ENCODE assay signal across 32 mouse cellular contexts in the genomic region with DNA sequence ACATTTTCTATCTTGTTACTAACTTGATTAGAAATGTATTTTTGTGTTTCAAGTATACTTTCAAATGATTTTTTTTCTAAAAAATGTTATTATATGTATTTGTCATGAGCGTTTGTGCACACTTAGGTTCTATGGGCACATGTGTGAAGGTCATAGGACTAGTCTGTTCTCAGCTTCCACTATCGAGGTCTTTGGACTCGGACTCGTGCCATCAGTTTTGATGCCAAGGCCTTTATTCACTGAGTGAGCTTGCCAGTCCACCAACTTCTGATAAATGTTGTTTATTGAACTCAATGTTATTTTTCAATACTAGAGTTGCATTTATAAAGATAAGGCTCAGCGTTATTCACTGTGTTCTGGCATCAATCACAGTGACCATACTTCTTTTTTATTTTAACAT. TPM values are rescaled to one million over a fixed set of nuclear protein-coding genes. Genes with fewer than 3 reads are reported as not detected.
DNase-seq lines count a peak whose midpoint lies in the region; ATAC-seq and TF ChIP-seq lines count a peak whose summit lies in the region.
"Had no signal": no experiment of that assay in that cellular context is flagged by ENCODE, and none has a peak within 500 bp of the region (broad histone marks: within the 10 kb centered on the region; RNA-seq: fewer than 3 reads in every experiment).

No protein-coding gene starts in this region.

- no peaks in the 10 kb centered on the region for H3K9me3 ChIP-seq in liver, postnatal 0 days (ENCODE audit: low read length)
- H3K9me3 ChIP-seq: embryonic facial prominence, embryonic 13.5 days; embryonic facial prominence, embryonic 15.5 days; forebrain, embryonic 10.5 days; forebrain, embryonic 12.5 days; G1E had no signal

- peak; percentile 36 to 63 for DNase-seq in adrenal gland, adult (ENCODE audit: inconsistent age in 2 of 2, low spot score in 1 of 2)
- DNase-seq in adrenal gland, postnatal 25 days, result no peak
- peak; percentile 20 for DNase-seq in adrenal gland, adult 8-10 months
- DNase-seq in adrenal gland, postnatal 4 days (ENCODE audit: low spot score in 2 of 2), result no peak
- peak; percentile 10 for DNase-seq in liver, adult 2 months (ENCODE audit: extremely low read depth, low read depth, low spot score)
- no peak for DNase-seq in liver, postnatal 0 days
- peak; percentile 5 for DNase-seq in testis, postnatal 14 days (ENCODE audit: low spot score)
- no peak for DNase-seq in testis, postnatal 10 days (ENCODE audit: low spot score)
- DNase-seq: B cell, adult 2 months; cerebellum, adult 11 months; cerebellum, adult 18-20 months; cerebellum, adult 8-10 months; cerebellum, adult 9-11 months; cerebellum, postnatal 14 days; cerebellum, postnatal 36 days; embryo, embryonic 11 days had no signal

- no peak for ATAC-seq in liver, postnatal 0 days
- ATAC-seq: activated CD4-positive, CD25-positive, alpha-beta regulatory T cell, adult 4 months; CD4-positive, CD25-positive, alpha-beta regulatory T cell, adult 4 months; forebrain, embryonic 14.5 days; forebrain, embryonic 16.5 days; Patski had no signal

- H3K4me1 ChIP-seq in liver, adult 2 months (ENCODE audit: control insufficient read depth, insufficient read depth, low read length), result no peaks in the 10 kb centered on the region
- no peaks in the 10 kb centered on the region for H3K4me1 ChIP-seq in liver, postnatal 0 days (ENCODE audit: insufficient read depth)
- H3K4me1 ChIP-seq: embryonic facial prominence, embryonic 13.5 days; embryonic facial prominence, embryonic 15.5 days; forebrain, embryonic 10.5 days; forebrain, embryonic 12.5 days had no signal

- WGBS in liver, adult 2 months, result 77% methylated on average over 5 of the region's 5 CpGs
- whole genome bisulfite sequencing in liver, postnatal 0 days (ENCODE audit: insufficient replicate concordance), result 74% methylated on average over 5 of the region's 5 CpGs

- no peak for TF ChIP-seq EP300 in liver, postnatal 0 days (IDR thresholded peaks at IDR 0.05; ENCODE audit: low read depth)

- no peak overlapping the region for H3K4me2 ChIP-seq in liver, postnatal 0 days (ENCODE audit: low read depth, low read length)
- H3K4me2 ChIP-seq: embryonic facial prominence, embryonic 13.5 days; embryonic facial prominence, embryonic 15.5 days; forebrain, embryonic 12.5 days had no signal

- no peak overlapping the region for H3K4me3 ChIP-seq in liver, adult 2 months (ENCODE audit: insufficient read depth, low read depth, low read length)
- no peak overlapping the region for H3K4me3 ChIP-seq in liver, postnatal 0 days (ENCODE audit: low read depth, low read length)
- H3K4me3 ChIP-seq: embryonic facial prominence, embryonic 13.5 days; embryonic facial prominence, embryonic 15.5 days; erythroblast, embryonic 14.5 days; forebrain, embryonic 10.5 days; forebrain, embryonic 12.5 days had no signal

- H3K79me2 ChIP-seq in liver, adult 2 months (ENCODE audit: control insufficient read depth, insufficient read depth, low read length), result no peaks in the 10 kb centered on the region

- no peaks in the 10 kb centered on the region for H3K27me3 ChIP-seq in liver, adult 2 months (ENCODE audit: control insufficient read depth, insufficient read depth, low read length)
- no peaks in the 10 kb centered on the region for H3K27me3 ChIP-seq in liver, postnatal 0 days (ENCODE audit: insufficient read depth, low read length)
- H3K27me3 ChIP-seq: CH12.LX; embryonic facial prominence, embryonic 13.5 days; embryonic facial prominence, embryonic 15.5 days; forebrain, embryonic 12.5 days had no signal

- TF ChIP-seq CTCF in liver, adult 2 months (IDR thresholded peaks at IDR 0.05; ENCODE audit: low read depth, low read length), result no peak
- no peak for TF ChIP-seq CTCF in liver, postnatal 0 days (IDR thresholded peaks at IDR 0.05; ENCODE audit: low read depth)

- H3K36me3 ChIP-seq in liver, adult 2 months (ENCODE audit: control insufficient read depth, insufficient read depth, low read length), result no peaks in the 10 kb centered on the region
- no peaks in the 10 kb centered on the region for H3K36me3 ChIP-seq in liver, postnatal 0 days (replicated peaks; ENCODE audit: insufficient read depth, low read length)
- H3K36me3 ChIP-seq: embryonic facial prominence, embryonic 13.5 days; embryonic facial prominence, embryonic 15.5 days; forebrain, embryonic 10.5 days; forebrain, embryonic 12.5 days; G1E had no signal

- no peak overlapping the region for H3K9ac ChIP-seq in liver, adult 2 months (ENCODE audit: low read depth, low read length)
- H3K9ac ChIP-seq in liver, postnatal 0 days (replicated peaks), result no peak overlapping the region
- H3K9ac ChIP-seq: embryonic facial prominence, embryonic 13.5 days; embryonic facial prominence, embryonic 15.5 days; forebrain, embryonic 12.5 days had no signal

- H3K27ac ChIP-seq in liver, adult 2 months (replicated peaks; ENCODE audit: insufficient read depth, low read depth, low read length), result no peak overlapping the region
- H3K27ac ChIP-seq in liver, postnatal 0 days (ENCODE audit: low read depth), result no peak overlapping the region
- H3K27ac ChIP-seq: embryonic facial prominence, embryonic 13.5 days; embryonic facial prominence, embryonic 15.5 days; forebrain, embryonic 10.5 days; forebrain, embryonic 12.5 days had no signal

- TF ChIP-seq POLR2A in liver, adult 2 months (IDR thresholded peaks at IDR 0.05; ENCODE audit: extremely low read depth, insufficient read depth, low read length), result no peak

RNA-seq across cellular contexts. Expression of a gene that starts 17.5 kb away (rescaled TPM):
- 73.1 and 77.1 TPM in 2 replicates for total RNA-seq in adrenal gland, postnatal 25 days (2021)
- 10 to 100 TPM; 64.1 to 79.8 (median 69.0) TPM for total RNA-seq in adrenal gland, adult 8-10 months (2022)
- total RNA-seq in adrenal gland, postnatal 4 days (2021), result 10 to 100 TPM; 64.4 to 70.0 TPM
- 5.9 and 9.8 TPM in 2 replicates for total RNA-seq in liver, adult 2 months (2014; rRNA removed)
- 11.2 and 12.1 TPM in 2 replicates for polyA plus RNA-seq in liver, adult 2 months (2012; rRNA removed)
- polyA plus RNA-seq in liver, postnatal 0 days (2015; fragmentation: Nextera tagmentation; extraction: Ambion mirVana), result 2.8 and 3.1 TPM in 2 replicates
- total RNA-seq: CH12.LX had no signal

RNA-seq across cellular contexts. Expression of a gene that starts 42.9 kb away (rescaled TPM):
- not detected in 2 replicates for total RNA-seq in adrenal gland, postnatal 25 days (2021)
- not detected for total RNA-seq in adrenal gland, adult 8-10 months (2022)
- not detected for total RNA-seq in adrenal gland, postnatal 4 days (2021)
- total RNA-seq in liver, adult 2 months (2014; rRNA removed), result not detected in 2 replicates
- not detected in 2 replicates for polyA plus RNA-seq in liver, adult 2 months (2012; rRNA removed)
- polyA plus RNA-seq in liver, postnatal 0 days (2015; fragmentation: Nextera tagmentation; extraction: Ambion mirVana), result not detected in 2 replicates
- total RNA-seq: CH12.LX; common myeloid progenitor, adult 5-6 weeks; G1E had no signal
- polyA plus RNA-seq: activated CD4-positive, CD25-positive, alpha-beta regulatory T cell, adult 4 months; brain, embryonic 14.5 days; CD4-positive, CD25-positive, alpha-beta regulatory T cell, adult 4 months; embryonic facial prominence, embryonic 11.5 days; embryonic facial prominence, embryonic 13.5 days; embryonic facial prominence, embryonic 15.5 days; erythroblast, embryonic 14.5 days; forebrain, embryonic 12.5 days; forebrain, embryonic 14.5 days; forebrain, embryonic 16.5 days; frontal cortex, adult 2 months; G1E; Patski had no signal

Comparison
In these comparisons a context has a peak if more than half of its experiments do, and no peak if none do; other contexts are left out.
1. DNase-seq: peak in adrenal gland, adult (2 of 2), adrenal gland, adult 8-10 months (single experiment), liver, adult 2 months (single experiment) and testis, postnatal 14 days (single experiment); none in adrenal gland, postnatal 25 days (single experiment), adrenal gland, postnatal 4 days (0 of 2), liver, postnatal 0 days (single experiment) and testis, postnatal 10 days (single experiment).